Mouse (Mus musculus): ENCODE data around the gene Tmem121b.

- no peak for TF ChIP-seq CTCF (IDR thresholded peaks at IDR 0.05; ENCODE audit: low read depth)
- no peak for TF ChIP-seq EP300 (IDR thresholded peaks at IDR 0.05; ENCODE audit: low read depth)
These were observed 23.3 kb upstream of the Tmem121b start for GRCm38 (mm10) chr6:120516879-120517278.
